Mouse (Mus musculus): ENCODE results near the gene Cd9. TPM values are rescaled to one million over a fixed set of nuclear protein-coding genes. Genes with fewer than 3 reads are reported as not detected.

Gene Cd9
- 100 to 1,000 TPM; 108 to 205 TPM for polyA plus RNA-seq (2017; shearing (Covaris generic))

DNA sequence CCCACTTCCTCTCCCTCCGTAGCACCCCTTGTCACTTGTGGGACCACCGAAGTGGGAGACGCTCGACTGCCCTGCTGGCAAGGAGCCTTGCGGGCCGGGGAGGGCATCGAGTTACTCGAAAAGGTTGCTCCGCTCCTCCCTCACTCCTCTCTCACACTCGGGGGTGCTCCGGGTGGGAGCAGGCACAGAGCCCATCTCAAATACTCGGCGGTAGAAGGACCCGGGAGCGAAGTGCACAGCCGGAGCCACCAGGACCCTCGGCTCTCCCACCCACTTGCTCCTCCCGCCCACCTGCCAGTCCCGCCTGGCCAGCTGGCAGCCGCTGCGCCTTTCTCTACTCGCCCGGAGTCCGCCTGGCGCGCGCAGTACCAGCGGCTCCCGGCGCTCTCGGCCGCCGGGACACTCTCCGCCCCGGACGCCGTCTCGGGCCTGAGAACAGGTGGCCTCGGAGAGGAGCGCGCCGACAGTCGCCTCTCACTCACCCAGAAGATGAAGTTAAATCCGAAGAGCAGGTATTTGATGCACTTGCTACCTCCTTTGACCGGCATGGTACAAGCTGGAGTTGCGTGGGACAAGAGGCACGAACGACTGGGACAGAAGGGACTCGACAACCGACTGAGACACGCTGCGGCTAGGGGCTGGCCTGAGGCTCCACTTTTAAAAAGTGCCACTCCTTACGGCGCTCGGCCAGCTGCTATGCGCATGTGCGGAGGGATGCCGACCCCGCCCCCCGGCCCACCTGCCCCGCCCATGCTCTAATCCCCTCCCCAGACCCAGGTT lies at the start of gene Cd9:
Gene Cd9 (minus strand): TSS at position 700 of the 780 bp plus-strand sequence.

Other genes with a start within 250 kb of the Cd9 start
- 1 to 10 TPM in 1 of 2 experiments, under 1 TPM in 1; 0.61 to 2.1 TPM for gene Tuba3a, start 208.7 kb downstream of the Cd9 start, polyA plus RNA-seq (2017; shearing (Covaris generic))
- gene Ltbr, start 180.9 kb downstream of the Cd9 start, polyA plus RNA-seq (2017; shearing (Covaris generic)): 1 to 10 TPM in 1 of 2 experiments, not detected in 1; 1.0 TPM
- under 1 TPM; 0.19 to 0.36 TPM for gene Scnn1a, start 174.1 kb downstream of the Cd9 start, polyA plus RNA-seq (2017; shearing (Covaris generic))
- gene Tnfrsf1a, start 145.4 kb downstream of the Cd9 start, polyA plus RNA-seq (2017; shearing (Covaris generic)): 10 to 100 TPM; 34.4 to 37.5 TPM
- gene Plekhg6, start 114.0 kb downstream of the Cd9 start, polyA plus RNA-seq (2017; shearing (Covaris generic)): under 1 TPM; 0.10 to 0.70 TPM
- gene Vwf, start 52.0 kb upstream of the Cd9 start, polyA plus RNA-seq (2017; shearing (Covaris generic)): 1 to 10 TPM in 1 of 2 experiments, under 1 TPM in 1; 0.25 to 3.9 TPM
- gene Ano2, start 195.6 kb upstream of the Cd9 start, polyA plus RNA-seq (2017; shearing (Covaris generic)): under 1 TPM; 0.20 to 0.31 TPM